Mouse (Mus musculus) megakaryocyte, embryonic 14.5 days (primary cell): ENCODE results near the gene Icam1.

Experiments used
- FLI1 ChIP-seq: IDR thresholded peaks from 2 replicates; pipeline ENCODE4 v1.6.1; 2012; ENCODE audit warnings: low read length, inconsistent platforms, mixed read lengths
- GATA1 ChIP-seq: IDR thresholded peaks from 3 replicates; pipeline ENCODE4 v1.6.1; 2012; ENCODE audit warnings: mixed read lengths, low read length, inconsistent platforms, borderline replicate concordance

DNA sequence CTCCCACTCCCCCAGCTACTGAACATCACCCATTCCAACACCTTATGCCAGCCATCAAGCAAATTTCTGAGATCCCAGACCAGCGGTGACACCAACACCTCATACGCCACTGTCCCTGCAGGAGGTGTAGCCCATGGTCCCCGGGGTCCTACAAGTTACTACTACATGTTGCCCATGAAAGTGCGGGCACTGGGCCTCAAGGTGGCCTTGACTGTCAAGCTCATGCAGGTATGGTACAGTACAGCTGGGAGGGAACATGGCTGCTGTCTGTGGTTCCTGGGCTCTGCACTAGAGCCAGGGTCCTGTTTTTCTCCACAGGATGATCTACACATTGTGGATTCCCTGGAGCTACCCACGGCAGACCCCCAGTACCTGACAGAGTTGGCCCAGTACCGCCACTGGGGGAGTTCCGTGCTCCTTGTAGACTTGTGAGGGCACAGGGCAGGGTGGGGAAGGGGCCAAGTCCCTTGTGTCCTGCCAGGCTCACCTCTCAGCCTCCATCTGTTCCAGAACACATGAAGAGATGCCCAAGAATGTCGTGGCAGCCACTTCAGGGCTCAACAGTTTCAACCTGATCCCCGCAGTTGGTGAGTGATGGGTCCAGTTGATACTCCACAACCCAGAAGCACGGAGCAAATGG is 8.4 kb upstream of the Icam1 start:
- TF ChIP-seq GATA1 (no peak), FLI1 (no peak)
